Mouse (Mus musculus): ENCODE results near the gene Adam26b. TPM values are rescaled to one million over a fixed set of nuclear protein-coding genes. Genes with fewer than 3 reads are reported as not detected.
"Not testable (repeated sequence)": the region's sequence is repeated elsewhere in the genome, so short reads cannot be mapped to it uniquely, and the experiment has no call there.

Gene Adam26b
- polyA plus RNA-seq (2014; fragmentation: Nextera tagmentation; extraction: Ambion mirVana), result not detected in 2 replicates

- not testable (repeated sequence) for H3K4me1 ChIP-seq (replicated peaks; ENCODE audit: control insufficient read depth, insufficient read depth, low read length); H3K36me3 ChIP-seq (replicated peaks; ENCODE audit: control insufficient read depth, insufficient read depth); H3K9me3 ChIP-seq (ENCODE audit: control insufficient read depth, low read length); H3K27me3 ChIP-seq (ENCODE audit: control insufficient read depth, insufficient read depth, low read length); DNase-seq (ENCODE audit: low spot score); H3K4me2 ChIP-seq (replicated peaks); H3K9ac ChIP-seq; ATAC-seq (ENCODE audit: low FRiP score); H3K27ac ChIP-seq; H3K4me3 ChIP-seq (replicated peaks; ENCODE audit: low read length)
Measured at GRCm38 (mm10) chr8:43528006-43528405, at the start of gene Adam26b. Gene Adam26b, minus strand, starts transcription at chr8:43528106.

- not testable (repeated sequence) for H3K9me3 ChIP-seq (ENCODE audit: control insufficient read depth, low read length); H3K27ac ChIP-seq; DNase-seq (ENCODE audit: low spot score); H3K4me2 ChIP-seq (replicated peaks); H3K4me3 ChIP-seq (replicated peaks; ENCODE audit: low read length); H3K36me3 ChIP-seq (replicated peaks; ENCODE audit: control insufficient read depth, insufficient read depth); H3K4me1 ChIP-seq (replicated peaks; ENCODE audit: control insufficient read depth, insufficient read depth, low read length); ATAC-seq (ENCODE audit: low FRiP score); H3K27me3 ChIP-seq (ENCODE audit: control insufficient read depth, insufficient read depth, low read length); H3K9ac ChIP-seq
- WGBS, result 92% methylated on average over 2 of the region's 2 CpGs
Measured at GRCm38 (mm10) chr8:43576607-43577006, 48.7 kb upstream of the Adam26b start, which contains the start of gene Adam26a. Gene Adam26a, minus strand, starts transcription at chr8:43576707.

Other genes with a start within 250 kb of the Adam26b start
- not detected in 2 replicates for gene Zfp42, start 221.1 kb downstream of the Adam26b start, polyA plus RNA-seq (2014; fragmentation: Nextera tagmentation; extraction: Ambion mirVana)
- not detected in 2 replicates for gene Adam26a, start 48.6 kb upstream of the Adam26b start, polyA plus RNA-seq (2014; fragmentation: Nextera tagmentation; extraction: Ambion mirVana)
- gene Gm5346, start 99.2 kb upstream of the Adam26b start, polyA plus RNA-seq (2014; fragmentation: Nextera tagmentation; extraction: Ambion mirVana), result not detected in 2 replicates
- gene Adam34, start 181.9 kb upstream of the Adam26b start, polyA plus RNA-seq (2014; fragmentation: Nextera tagmentation; extraction: Ambion mirVana), result not detected in 2 replicates